Mouse (Mus musculus): ENCODE results near the gene Telo2. TPM values are rescaled to one million over a fixed set of nuclear protein-coding genes. Genes with fewer than 3 reads are reported as not detected.

Gene Telo2
- polyA plus RNA-seq, 1 experiment from 2014 or later: 45.5 TPM

DNA sequence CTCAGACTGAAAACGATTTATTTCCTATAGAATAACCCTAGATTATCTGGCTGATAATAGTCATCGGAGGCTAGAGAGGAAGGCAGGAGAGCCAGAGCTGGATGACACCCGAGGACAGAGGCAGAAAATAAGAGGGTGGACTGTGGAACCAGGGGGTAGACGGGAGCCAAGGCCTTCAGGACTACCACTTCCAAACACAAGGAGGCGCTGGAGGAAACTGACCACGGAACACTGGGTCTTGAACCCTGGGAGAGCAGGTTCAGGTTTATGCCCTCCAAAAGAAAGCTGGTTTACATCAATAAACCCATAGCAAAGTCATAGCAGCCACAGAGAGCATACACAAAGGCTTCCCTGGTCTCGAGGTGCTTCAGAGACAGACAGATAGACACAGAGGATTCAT, 8.2 kb upstream of the Telo2 start:
- H3K9me3 ChIP-seq: no peaks in the 10 kb centered on the region
- ATAC-seq (ENCODE audit: low FRiP score, low read depth): no peak
- H3K4me3 ChIP-seq: no peak overlapping the region
- H3K9ac ChIP-seq (replicated peaks): no peak overlapping the region
- H3K36me3 ChIP-seq: no peaks in the 10 kb centered on the region
- WGBS: 37% methylated on average over 7 of the region's 7 CpGs
- peaks cover 23% of the 10 kb centered on the region for H3K27me3 ChIP-seq
- no peak overlapping the region for H3K4me2 ChIP-seq (replicated peaks)
- no peaks in the 10 kb centered on the region for H3K4me1 ChIP-seq
- H3K27ac ChIP-seq (replicated peaks): no peak overlapping the region

GRCm38 (mm10) chr17:25120406-25120805, 4.6 kb upstream of the Telo2 start, which contains the start of gene Ptx4:
Gene Ptx4, plus strand, starts transcription at chr17:25120760.
- 58% methylated on average over 3 of the region's 3 CpGs for WGBS
- no peak for ATAC-seq (ENCODE audit: low FRiP score, low read depth)

DNA sequence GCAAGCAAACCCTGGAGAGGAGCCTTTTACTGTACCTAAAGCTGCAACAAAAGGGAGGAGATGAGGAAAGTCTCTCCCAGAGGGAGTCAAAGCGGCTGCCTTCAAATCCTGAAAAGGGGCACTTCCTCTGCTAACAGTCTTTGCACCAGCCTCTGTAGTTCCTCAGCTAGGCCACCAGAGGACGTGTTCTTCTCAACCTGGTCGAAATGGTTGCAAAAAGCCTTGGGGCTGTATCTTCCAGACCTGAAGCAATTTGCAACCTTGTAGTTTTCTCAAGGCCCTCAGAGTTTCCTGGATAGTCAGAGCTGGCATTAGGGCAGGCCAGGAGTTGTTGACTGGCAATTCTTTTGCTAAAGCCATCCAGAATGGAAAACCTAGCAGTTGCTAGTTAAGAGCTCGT, 1.5 kb upstream of the Telo2 start:
- Histone ChIP-seq H3K4me2 (replicated peaks) (no peak overlapping the region), H3K9me3 (no peaks in the 10 kb centered on the region), H3K27ac (replicated peaks) (no peak overlapping the region), H3K9ac (replicated peaks) (no peak overlapping the region), H3K4me1 (peaks cover 17% of the 10 kb centered on the region), H3K27me3 (peaks cover 6% of the 10 kb centered on the region), H3K36me3 (peaks cover 10% of the 10 kb centered on the region), H3K4me3 (no peak overlapping the region)
- ATAC-seq (ENCODE audit: low FRiP score, low read depth): no peak
- 43% methylated on average over 4 of the region's 4 CpGs for WGBS

More at GRCm38 (mm10) chr17:25120406-25120805, 4.6 kb upstream of the Telo2 start, which contains the start of gene Ptx4:
- Histone ChIP-seq H3K4me2 (replicated peaks) (no peak within 1 kb of the TSS), H3K36me3 (no peaks in the 10 kb centered on the region), H3K4me3 (no peak within 1 kb of the TSS), H3K9ac (replicated peaks) (0 out of 2 replicates have a peak within 1 kb of the TSS, but pooled peaks have one; percentile 28), H3K9me3 (no peaks in the 10 kb centered on the region), H3K27ac (replicated peaks) (no peak within 1 kb of the TSS), H3K27me3 (peaks cover 20% of the 10 kb centered on the region), H3K4me1 (peaks cover 5% of the 10 kb centered on the region; the same call in 1 of the 2 replicates)

- WGBS: 13% methylated on average over 23 of the region's 23 CpGs
- peak overlapping the region; percentile 99 for H3K4me2 ChIP-seq (replicated peaks)
- H3K27ac ChIP-seq (replicated peaks): peak overlapping the region; percentile 91
- H3K4me3 ChIP-seq: peak overlapping the region; percentile 63
- no peaks in the 10 kb centered on the region for H3K27me3 ChIP-seq
- H3K4me1 ChIP-seq: peaks cover 17% of the 10 kb centered on the region
- peak overlapping the region; percentile 75 for H3K9ac ChIP-seq (replicated peaks)
- no peaks in the 10 kb centered on the region for H3K9me3 ChIP-seq
- H3K36me3 ChIP-seq: peaks cover 21% of the 10 kb centered on the region
- ATAC-seq (ENCODE audit: low FRiP score, low read depth): peak; percentile 62; the same call in 1 of the 2 replicates
These were observed 690 bp downstream of the Telo2 start for GRCm38 (mm10) chr17:25114908-25115645.

GRCm38 (mm10) chr17:25112423-25112810, 3.4 kb downstream of the Telo2 start:
- Histone ChIP-seq H3K4me3 (no peak overlapping the region), H3K9me3 (no peaks in the 10 kb centered on the region), H3K4me2 (replicated peaks) (no peak overlapping the region), H3K9ac (replicated peaks) (no peak overlapping the region), H3K4me1 (peaks cover 17% of the 10 kb centered on the region), H3K36me3 (peaks cover 46% of the 10 kb centered on the region), H3K27ac (replicated peaks) (no peak overlapping the region), H3K27me3 (no peaks in the 10 kb centered on the region)
- 85% methylated on average over 3 of the region's 3 CpGs for WGBS
- ATAC-seq (ENCODE audit: low FRiP score, low read depth): no peak

- Histone ChIP-seq H3K9ac (replicated peaks) (no peak overlapping the region), H3K4me2 (replicated peaks) (no peak overlapping the region), H3K27ac (replicated peaks) (no peak overlapping the region), H3K27me3 (no peaks in the 10 kb centered on the region), H3K4me1 (peaks cover 17% of the 10 kb centered on the region), H3K4me3 (no peak overlapping the region), H3K36me3 (peaks cover 51% of the 10 kb centered on the region), H3K9me3 (no peaks in the 10 kb centered on the region)
- whole genome bisulfite sequencing: 87% methylated on average over 8 of the region's 8 CpGs
- ATAC-seq (ENCODE audit: low FRiP score, low read depth): no peak
These were observed 3.9 kb downstream of the Telo2 start for GRCm38 (mm10) chr17:25111739-25112422.

- peaks cover 58% of the 10 kb centered on the region for H3K36me3 ChIP-seq
- H3K4me2 ChIP-seq (replicated peaks): no peak overlapping the region
- 90% methylated on average over 5 of the region's 5 CpGs for WGBS
- H3K4me3 ChIP-seq: no peak overlapping the region
- H3K9ac ChIP-seq (replicated peaks): no peak overlapping the region
- H3K27me3 ChIP-seq: no peaks in the 10 kb centered on the region
- no peaks in the 10 kb centered on the region for H3K9me3 ChIP-seq
- no peak for ATAC-seq (ENCODE audit: low FRiP score, low read depth)
- no peak overlapping the region for H3K27ac ChIP-seq (replicated peaks)
- peaks cover 15% of the 10 kb centered on the region for H3K4me1 ChIP-seq
These were observed 4.5 kb downstream of the Telo2 start for GRCm38 (mm10) chr17:25111220-25111619.

GRCm38 (mm10) chr17:25110590-25110989, 5.2 kb downstream of the Telo2 start:
- WGBS: 99% methylated on average over 6 of the region's 6 CpGs
- Histone ChIP-seq H3K4me3 (no peak overlapping the region), H3K4me2 (replicated peaks) (no peak overlapping the region), H3K9me3 (no peaks in the 10 kb centered on the region), H3K4me1 (peaks cover 12% of the 10 kb centered on the region), H3K9ac (replicated peaks) (no peak overlapping the region), H3K36me3 (peaks cover 64% of the 10 kb centered on the region), H3K27ac (replicated peaks) (no peak overlapping the region), H3K27me3 (no peaks in the 10 kb centered on the region)
- ATAC-seq (ENCODE audit: low FRiP score, low read depth): no peak

DNA sequence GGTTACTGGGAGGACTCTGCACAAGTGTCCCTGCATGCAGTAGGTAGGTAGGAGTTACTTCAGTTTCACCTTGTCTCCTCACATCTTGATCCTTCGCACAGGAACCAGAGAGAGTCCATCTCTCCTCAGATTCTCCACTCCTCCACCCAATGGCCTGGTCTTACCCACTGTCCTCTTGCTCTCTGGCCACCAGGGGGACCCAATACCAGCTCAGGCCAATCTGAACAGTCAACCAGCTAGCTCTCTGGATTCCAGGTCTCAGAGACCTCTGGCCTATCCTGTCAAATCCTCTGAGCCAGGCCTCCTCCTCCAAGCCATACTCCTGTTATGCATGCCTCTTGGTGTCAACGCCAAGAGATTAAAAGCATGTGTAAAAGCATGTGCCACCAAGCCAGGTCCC, 6.2 kb downstream of the Telo2 start:
- Histone ChIP-seq H3K27me3 (no peaks in the 10 kb centered on the region), H3K4me3 (no peak overlapping the region), H3K36me3 (peaks cover 74% of the 10 kb centered on the region), H3K4me2 (replicated peaks) (no peak overlapping the region), H3K27ac (replicated peaks) (no peak overlapping the region), H3K4me1 (peaks cover 4% of the 10 kb centered on the region), H3K9me3 (no peaks in the 10 kb centered on the region), H3K9ac (replicated peaks) (no peak overlapping the region)
- no peak for ATAC-seq (ENCODE audit: low FRiP score, low read depth)
- WGBS: 84% methylated on average over 2 of the region's 2 CpGs

- Histone ChIP-seq H3K27me3 (no peaks in the 10 kb centered on the region), H3K27ac (replicated peaks) (no peak overlapping the region), H3K4me2 (replicated peaks) (no peak overlapping the region), H3K36me3 (peaks cover 83% of the 10 kb centered on the region), H3K4me3 (no peak overlapping the region), H3K9ac (replicated peaks) (no peak overlapping the region), H3K9me3 (no peaks in the 10 kb centered on the region), H3K4me1 (no peaks in the 10 kb centered on the region)
- no peak for ATAC-seq (ENCODE audit: low FRiP score, low read depth)
- WGBS: 92% methylated on average over 6 of the region's 16 CpGs
These were observed 8.0 kb downstream of the Telo2 start for GRCm38 (mm10) chr17:25107786-25108185.

GRCm38 (mm10) chr17:25101338-25101737, 14.4 kb downstream of the Telo2 start:
- Histone ChIP-seq H3K27me3 (no peaks in the 10 kb centered on the region), H3K9me3 (no peaks in the 10 kb centered on the region), H3K4me2 (replicated peaks) (no peak overlapping the region), H3K4me1 (no peaks in the 10 kb centered on the region), H3K4me3 (no peak overlapping the region), H3K9ac (replicated peaks) (no peak overlapping the region), H3K27ac (replicated peaks) (no peak overlapping the region), H3K36me3 (peaks cover 89% of the 10 kb centered on the region)
- 94% methylated on average over 11 of the region's 11 CpGs for WGBS
- no peak for ATAC-seq (ENCODE audit: low FRiP score, low read depth)

DNA sequence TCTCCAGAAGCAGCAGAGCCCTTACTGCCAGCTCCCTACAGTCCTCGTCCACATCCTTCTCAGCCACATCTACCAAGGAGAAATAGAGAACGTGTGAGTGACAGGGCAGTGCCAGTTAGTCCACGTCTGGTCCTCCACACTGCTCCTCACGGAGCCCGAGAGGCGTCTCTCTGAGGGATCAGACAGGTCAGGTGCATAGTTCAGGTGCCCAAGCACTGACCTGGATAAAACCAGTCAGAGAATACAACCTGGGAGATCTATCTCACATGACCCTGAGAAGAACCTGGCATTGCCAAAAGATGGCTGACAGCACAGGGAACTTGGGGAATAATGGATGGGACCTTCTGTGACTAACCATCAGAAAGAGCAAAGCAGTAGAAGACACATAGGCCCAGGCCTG, 15.7 kb downstream of the Telo2 start:
- H3K36me3 ChIP-seq: peaks cover 76% of the 10 kb centered on the region
- 91% methylated on average over 6 of the region's 6 CpGs for WGBS
- ATAC-seq (ENCODE audit: low FRiP score, low read depth): no peak

More for the DNA sequence above, 15.7 kb downstream of the Telo2 start:
- no peak overlapping the region for H3K27ac ChIP-seq (replicated peaks)
- H3K27me3 ChIP-seq: no peaks in the 10 kb centered on the region
- no peak overlapping the region for H3K4me3 ChIP-seq
- H3K4me1 ChIP-seq: no peaks in the 10 kb centered on the region
- no peak overlapping the region for H3K9ac ChIP-seq (replicated peaks)
- H3K4me2 ChIP-seq (replicated peaks): no peak overlapping the region
- H3K9me3 ChIP-seq: no peaks in the 10 kb centered on the region
